Mouse (Mus musculus) bone marrow, adult 2 months (tissue): ENCODE measurements around the gene Necab3.

Experiments used
- CTCF ChIP-seq: fragments of 200-500 bp; IDR thresholded peaks from 2 replicates; pipeline ENCODE4 v1.5.1; 2011; ENCODE audit warnings: low read length, control low read depth; ENCODE audit not compliant: control insufficient read depth, insufficient read depth
- POLR2A ChIP-seq: fragments of 200-500 bp; IDR thresholded peaks from 2 replicates; pipeline ENCODE4 v1.6.1; 2011; ENCODE audit warnings: low read depth, mild to moderate bottlenecking, control low read depth, low read length, borderline replicate concordance; ENCODE audit not compliant: control insufficient read depth

- TF ChIP-seq CTCF = no peak
- no peak for TF ChIP-seq POLR2A
Measured at GRCm38 (mm10) chr2:154525285-154525684, 33.4 kb downstream of the Necab3 start.
